In genomic region chrX:64277991-64278301, GRCm38 (mm10) we compare ENCODE assay signal across 11 mouse cellular contexts. TPM values are rescaled to one million over a fixed set of nuclear protein-coding genes. Genes with fewer than 3 reads are reported as not detected.
DNase-seq lines count a peak whose midpoint lies in the region; ATAC-seq and TF ChIP-seq lines count a peak whose summit lies in the region.
"Had no signal": no experiment of that assay in that cellular context is flagged by ENCODE, and none has a peak within 500 bp of the region (broad histone marks: within the 10 kb centered on the region; RNA-seq: fewer than 3 reads in every experiment).

No protein-coding gene starts in this region.

- WGBS in heart, postnatal 0 days: 21% methylated on average over 6 of the region's 6 CpGs
- WGBS in hindbrain, embryonic 12.5 days: 21% methylated on average over 6 of the region's 6 CpGs
- 21% methylated on average over 6 of the region's 6 CpGs for WGBS in neural tube, embryonic 11.5 days

- H3K9ac ChIP-seq in heart, postnatal 0 days (replicated peaks; ENCODE audit: low read depth, low read length): no peak overlapping the region
- H3K9ac ChIP-seq in hindbrain, embryonic 12.5 days: no peak overlapping the region
- no peak overlapping the region for H3K9ac ChIP-seq in neural tube, embryonic 11.5 days (ENCODE audit: low read length)
- H3K9ac ChIP-seq: limb, embryonic 15.5 days had no signal

- peak overlapping the region; percentile 67 for H3K4me2 ChIP-seq in heart, postnatal 0 days (ENCODE audit: low read depth, low read length)
- peak overlapping the region; percentile 62 for H3K4me2 ChIP-seq in hindbrain, embryonic 12.5 days (replicated peaks)
- H3K4me2 ChIP-seq in neural tube, embryonic 11.5 days (ENCODE audit: low read depth): peak overlapping the region; percentile 63

- peak overlapping the region; percentile 60 for H3K4me3 ChIP-seq in heart, postnatal 0 days (ENCODE audit: low read depth, low read length)
- H3K4me3 ChIP-seq in hindbrain, embryonic 12.5 days: no peak overlapping the region
- H3K4me3 ChIP-seq in neural tube, embryonic 11.5 days (ENCODE audit: low read depth, low read length): no peak overlapping the region

- no peak for TF ChIP-seq CTCF in heart, postnatal 0 days (IDR thresholded peaks at IDR 0.05; ENCODE audit: low read depth)

- no peak for ATAC-seq in heart, postnatal 0 days (ENCODE audit: insufficient read depth, low read depth)
- ATAC-seq in hindbrain, embryonic 12.5 days (ENCODE audit: low FRiP score): no peak
- ATAC-seq in neural tube, embryonic 11.5 days (ENCODE audit: insufficient read depth, low FRiP score, low TSS enrichment): no peak
- no peak for ATAC-seq in CD4-positive, CD25-positive, alpha-beta regulatory T cell, adult 4 months

- H3K4me1 ChIP-seq in heart, postnatal 0 days (ENCODE audit: control insufficient read depth, insufficient read depth): no peaks in the 10 kb centered on the region
- H3K4me1 ChIP-seq in hindbrain, embryonic 12.5 days: no peaks in the 10 kb centered on the region
- H3K4me1 ChIP-seq in neural tube, embryonic 11.5 days (ENCODE audit: control insufficient read depth, insufficient read depth, low read length): no peaks in the 10 kb centered on the region
- H3K4me1 ChIP-seq: limb, embryonic 15.5 days had no signal

- no peak for DNase-seq in heart, postnatal 0 days (ENCODE audit: low spot score)
- DNase-seq in heart, postnatal 25 days (ENCODE audit: low spot score): no peak
- DNase-seq in embryo, embryonic 9.5 days (ENCODE audit: extremely low spot score): peak; percentile 29
- peak; percentile 15 for DNase-seq in neural tube, embryonic 11.5 days (ENCODE audit: low spot score)
- no peak for DNase-seq in ovary, postnatal 10 days (ENCODE audit: low spot score)
- DNase-seq in gastrocnemius, postnatal 14 days: no peak

- no peaks in the 10 kb centered on the region for H3K27me3 ChIP-seq in heart, postnatal 0 days (ENCODE audit: control insufficient read depth, insufficient read depth, low read length)
- H3K27me3 ChIP-seq in hindbrain, embryonic 12.5 days: no peaks in the 10 kb centered on the region
- no peaks in the 10 kb centered on the region for H3K27me3 ChIP-seq in neural tube, embryonic 11.5 days (ENCODE audit: control insufficient read depth, insufficient read depth, low read length)

- no peaks in the 10 kb centered on the region for H3K9me3 ChIP-seq in heart, postnatal 0 days (replicated peaks; ENCODE audit: control insufficient read depth, low read length)
- no peaks in the 10 kb centered on the region for H3K9me3 ChIP-seq in hindbrain, embryonic 12.5 days (replicated peaks)
- H3K9me3 ChIP-seq in neural tube, embryonic 11.5 days (ENCODE audit: control insufficient read depth, low read length): no peaks in the 10 kb centered on the region
- H3K9me3 ChIP-seq: limb, embryonic 15.5 days had no signal

- H3K27ac ChIP-seq in heart, postnatal 0 days (ENCODE audit: low read depth): no peak overlapping the region
- no peak overlapping the region for H3K27ac ChIP-seq in hindbrain, embryonic 12.5 days
- H3K27ac ChIP-seq in neural tube, embryonic 11.5 days (ENCODE audit: low read depth, low read length): no peak overlapping the region
- H3K27ac ChIP-seq: limb, embryonic 15.5 days had no signal

- no peak for TF ChIP-seq EP300 in heart, postnatal 0 days (IDR thresholded peaks at IDR 0.05; ENCODE audit: low read depth)

- intact Hi-C loops in heart, postnatal 25 days (cut with DNase I): no loop called here
- intact Hi-C loops in gastrocnemius, postnatal 14 days (cut with DNase I; ENCODE audit: low total_unique reads): no loop called here

- H3K36me3 ChIP-seq in heart, postnatal 0 days (replicated peaks; ENCODE audit: control insufficient read depth, insufficient read depth, low read length): no peaks in the 10 kb centered on the region
- H3K36me3 ChIP-seq in hindbrain, embryonic 12.5 days: no peaks in the 10 kb centered on the region
- H3K36me3 ChIP-seq in neural tube, embryonic 11.5 days (ENCODE audit: control insufficient read depth, insufficient read depth, low read length): no peaks in the 10 kb centered on the region
- H3K36me3 ChIP-seq: G1E; limb, embryonic 15.5 days had no signal

RNA-seq across cellular contexts. Expression of gene Slitrk4, which starts 1.1 kb away (rescaled TPM):
- total RNA-seq in heart, postnatal 0 days (2014; rRNA removed; ENCODE audit: low replicate concordance): 5.8 and 9.2 TPM in 2 replicates
- 4.7 and 5.1 TPM in 2 replicates for polyA plus RNA-seq in heart, postnatal 0 days (2015; fragmentation: Nextera tagmentation; extraction: Ambion mirVana)
- total RNA-seq in heart, postnatal 25 days (2021): 1 to 10 TPM; 1.5 to 1.7 TPM
- polyA plus RNA-seq in hindbrain, embryonic 12.5 days (2016; fragmentation: Nextera tagmentation; extraction: Ambion mirVana): 5.7 and 5.9 TPM in 2 replicates
- 2.5 and 3.8 TPM in 2 replicates for polyA plus RNA-seq in neural tube, embryonic 11.5 days (2014; fragmentation: Nextera tagmentation; extraction: Ambion mirVana)
- not detected for polyA plus RNA-seq in CD4-positive, CD25-positive, alpha-beta regulatory T cell, adult 4 months (2017; shearing (Covaris generic))
- total RNA-seq in gastrocnemius, postnatal 14 days (2021): under 1 TPM; 0.35 to 0.49 TPM
- total RNA-seq: hematopoietic stem cell, adult 5-6 weeks had no signal
- polyA plus RNA-seq: G1E had no signal

Comparison
In these comparisons a context has a peak if more than half of its experiments do, and no peak if none do; other contexts are left out.
1. DNase-seq: peak in embryo, embryonic 9.5 days (single experiment) and neural tube, embryonic 11.5 days (single experiment); none in heart, postnatal 0 days (single experiment), heart, postnatal 25 days (single experiment), ovary, postnatal 10 days (single experiment) and gastrocnemius, postnatal 14 days (single experiment).
2. Peak in every context shown above with its lines, with median percentiles within 50 percentile points of each other: H3K4me2 ChIP-seq.